Mouse (Mus musculus) liver, adult 2 months (tissue): ENCODE measurements around the gene Gm19426.

ENCODE experiments used
- CTCF ChIP-seq: fragments of 200-500 bp; IDR thresholded peaks from 2 replicates; pipeline ENCODE4 v1.5.1; 2011; ENCODE audit warnings: low read depth, low read length, control low read depth
- POLR2A ChIP-seq: fragments of 200-500 bp; IDR thresholded peaks from 2 replicates; pipeline ENCODE4 v1.6.1; 2011; ENCODE audit warnings: low read length, control low read depth; ENCODE audit not compliant: insufficient read depth; ENCODE audit errors: extremely low read depth

GRCm38 (mm10) chr2:84732394-84732793 is 11.1 kb downstream of the Gm19426 start:
- TF ChIP-seq CTCF (no peak), POLR2A (no peak)
